Mouse (Mus musculus) lung, postnatal 0 days (tissue): ENCODE measurements at regions not wholly inside any gene's neighbourhood (a gene's known extent, or its start where the extent isn't known, plus 50 kb on each side); places are given as distances from the start of the nearest gene placed in this dataset.

Source experiments
- CTCF ChIP-seq: IDR thresholded peaks from 2 replicates; pipeline ENCODE4 v1.5.1; 2016; ENCODE audit warnings: antibody characterized with exemption, mild to moderate bottlenecking
- EP300 ChIP-seq: IDR thresholded peaks from 2 replicates; pipeline ENCODE4 v1.6.1; 2016; ENCODE audit warnings: antibody characterized with exemption, mild to moderate bottlenecking, control low read depth

DNA sequence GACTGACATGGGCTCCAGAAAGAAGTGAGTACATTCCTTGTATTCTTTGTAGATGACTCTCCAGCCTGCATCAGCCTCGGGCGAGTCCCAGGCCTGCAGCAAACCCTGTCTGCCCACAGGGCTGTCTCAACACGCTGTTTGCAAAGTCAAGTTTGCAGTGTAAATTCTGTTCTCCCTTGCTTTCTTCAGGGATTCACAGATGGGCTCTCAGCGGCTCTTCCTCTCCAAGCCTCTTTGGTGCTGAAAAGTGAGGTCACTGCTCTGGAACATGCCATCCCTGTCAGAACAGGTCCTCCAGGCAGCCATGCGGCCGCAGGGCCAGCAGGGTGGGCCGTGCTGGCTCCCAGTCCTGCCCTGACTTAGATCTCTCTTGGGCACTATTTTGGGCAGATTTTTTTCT lies 56.6 kb upstream of the Tarbp1 start:
- no peak for TF ChIP-seq CTCF
- no peak for TF ChIP-seq EP300
